Mouse (Mus musculus) gonadal fat pad, adult 2 months (tissue): Measurements from ENCODE around the gene Pla2g4e. TPM values are rescaled to one million over a fixed set of nuclear protein-coding genes. Genes with fewer than 3 reads are reported as not detected.

Experiments
- DNase-seq: peaks from one replicate; pipeline ENCODE4 v3.0.0-alpha.2; 2012; ENCODE audit warnings: low read depth
- polyA plus RNA-seq: library from polyadenylated mRNA; depleted of rRNA; stranded (reverse); fragments of >200 nt; gene quantifications from 2 replicates; pipeline ENCODE4 v1.2.3, GENCODE M21; 2012

Gene Pla2g4e
- polyA plus RNA-seq, 1 experiment, result 1.5 TPM

DNA sequence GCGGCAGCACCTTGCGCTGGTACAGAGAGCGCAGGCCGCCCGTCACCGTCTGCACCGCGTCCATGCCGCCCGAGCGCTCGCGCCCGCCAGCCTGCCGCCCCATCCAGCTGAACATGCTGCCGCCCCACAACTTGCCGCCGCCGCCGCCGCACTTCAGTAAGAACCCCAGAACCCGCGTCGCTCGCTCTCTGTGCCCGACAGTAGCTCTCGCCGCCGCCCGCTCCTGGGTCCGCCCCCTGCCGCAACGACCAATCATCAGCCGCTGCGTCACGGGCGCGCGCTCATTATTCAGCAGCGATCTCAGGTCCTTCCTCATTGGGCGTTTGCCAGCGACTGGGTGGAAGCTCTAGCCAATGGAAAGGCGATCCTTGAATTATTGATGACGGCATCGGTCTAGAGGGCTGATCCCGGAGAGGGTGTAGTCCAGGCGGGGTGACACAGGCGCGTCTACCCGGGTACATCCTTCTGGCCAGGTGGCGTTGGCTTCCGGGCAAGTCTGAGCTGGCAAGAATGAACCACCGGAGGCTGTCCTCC, 90.7 kb downstream of the Pla2g4e start, which contains the start of gene Ehd4:
TSS of gene Ehd4 (minus strand) at position 246 of the 534 bp plus-strand sequence.
- DNase-seq, result peak; percentile 88

DNA sequence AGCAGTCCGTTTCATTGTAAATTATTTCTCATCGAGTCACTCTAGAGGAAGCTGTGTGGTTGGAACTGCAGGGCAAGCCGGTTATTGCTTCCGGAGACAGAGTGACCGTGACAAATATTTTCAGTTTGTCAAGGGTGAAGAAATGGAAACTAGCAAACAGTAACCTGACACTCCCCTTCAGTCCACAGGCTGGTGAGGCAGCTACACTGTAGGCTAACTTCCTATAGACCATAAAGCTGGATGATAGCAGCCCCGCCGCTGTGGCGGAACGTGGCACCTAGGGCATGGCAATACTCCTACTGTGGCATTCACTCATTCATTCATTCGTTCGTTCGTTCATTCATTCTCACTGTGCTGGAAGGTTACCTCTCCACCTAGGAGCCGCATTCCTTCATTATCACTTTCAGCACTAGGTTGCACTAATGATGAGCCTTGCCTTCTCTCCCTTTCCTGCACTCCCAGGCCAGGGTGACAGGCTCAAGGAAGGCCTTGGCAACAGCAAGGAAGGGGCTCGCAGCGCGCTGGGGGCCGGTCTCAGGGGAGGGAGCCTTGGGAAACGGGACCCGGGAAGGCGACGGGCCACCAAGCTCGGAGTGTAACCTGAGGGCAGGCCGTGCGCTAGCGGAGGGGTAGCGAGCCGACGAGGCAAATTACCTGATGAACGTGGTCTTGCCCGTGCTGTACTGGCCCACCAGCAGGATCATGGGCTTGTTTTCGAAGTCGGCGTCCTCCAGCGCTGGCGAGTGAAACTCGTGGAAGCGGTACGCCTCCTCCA, 91.4 kb downstream of the Pla2g4e start:
- DNase-seq, result no peak

DNA sequence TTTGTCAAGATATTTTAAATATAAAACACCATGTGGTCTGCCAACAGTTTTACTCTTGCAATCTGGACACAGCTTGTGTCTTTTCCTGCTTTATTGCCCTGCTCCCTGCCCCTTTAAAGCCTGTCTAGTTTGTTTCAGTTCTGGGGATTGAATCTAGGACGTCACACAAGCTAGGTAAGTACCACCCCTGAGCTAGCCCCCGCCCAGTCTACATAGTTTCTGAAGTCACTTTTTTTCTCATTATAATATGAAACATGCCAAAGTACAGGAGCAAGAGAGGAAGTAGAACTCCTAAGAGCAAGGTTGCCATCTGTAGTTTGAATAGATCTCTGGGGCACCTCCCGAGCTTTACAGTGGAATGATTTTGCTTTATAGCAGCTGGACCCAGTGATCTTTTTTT, 94.6 kb downstream of the Pla2g4e start:
- DNase-seq, result no peak

DNA sequence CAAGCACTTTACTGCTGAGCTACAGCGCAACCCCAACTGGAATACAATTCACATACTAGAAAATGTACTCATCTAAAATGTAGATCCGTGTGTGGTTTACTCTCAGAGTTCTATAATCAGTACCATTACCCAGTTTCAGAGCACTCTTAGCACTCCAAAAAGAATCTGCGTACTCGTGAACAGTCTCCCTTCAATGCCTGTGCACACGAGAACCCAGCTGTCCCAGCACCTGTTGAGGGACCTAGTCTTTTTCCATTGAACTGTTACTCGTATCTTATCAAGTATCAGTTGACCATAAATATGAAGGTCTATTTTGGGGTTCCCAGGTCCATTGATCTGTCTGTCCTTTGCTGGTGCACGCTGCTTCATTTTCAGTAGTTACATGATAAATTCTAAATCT, 95.5 kb downstream of the Pla2g4e start:
- no peak for DNase-seq

DNA sequence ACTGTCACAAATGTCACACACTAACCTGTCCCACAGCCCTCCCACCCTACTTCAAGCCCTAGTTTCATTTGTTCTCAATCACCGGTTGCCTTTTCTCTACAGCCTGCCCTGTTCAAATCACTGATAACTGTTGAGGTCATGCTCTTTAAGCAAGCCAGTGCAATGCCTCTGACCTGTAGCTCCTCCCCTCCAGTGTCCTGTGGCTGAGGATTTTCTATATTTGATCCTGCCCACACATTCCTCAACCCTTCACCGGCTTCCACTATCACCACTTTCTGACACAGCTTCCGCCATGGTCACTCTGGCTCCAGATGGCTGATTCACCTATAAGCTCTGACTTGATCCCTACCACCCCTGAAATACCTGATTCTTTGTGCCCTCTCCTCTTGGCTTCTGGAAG, 97.1 kb downstream of the Pla2g4e start:
- no peak for DNase-seq

DNA sequence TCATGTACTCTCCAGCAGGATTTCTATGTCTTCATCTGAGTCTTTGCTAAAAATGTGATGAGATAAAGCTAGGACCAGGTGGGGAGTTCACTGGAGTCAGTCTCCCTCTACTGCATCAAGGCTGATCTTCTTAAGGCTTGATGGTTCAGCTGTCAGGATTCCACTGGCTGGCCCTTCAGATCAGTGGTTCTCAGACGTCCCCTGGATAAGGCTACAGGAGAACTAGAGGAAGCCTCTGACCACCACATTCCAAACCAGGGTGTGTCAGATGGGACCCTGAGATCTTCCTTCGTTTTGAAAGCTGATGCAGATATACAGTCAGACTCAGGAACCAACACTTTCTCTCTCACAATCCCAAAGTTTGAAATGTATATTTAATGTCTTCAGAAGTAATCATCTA, 97.8 kb downstream of the Pla2g4e start:
- DNase-seq, result no peak

DNA sequence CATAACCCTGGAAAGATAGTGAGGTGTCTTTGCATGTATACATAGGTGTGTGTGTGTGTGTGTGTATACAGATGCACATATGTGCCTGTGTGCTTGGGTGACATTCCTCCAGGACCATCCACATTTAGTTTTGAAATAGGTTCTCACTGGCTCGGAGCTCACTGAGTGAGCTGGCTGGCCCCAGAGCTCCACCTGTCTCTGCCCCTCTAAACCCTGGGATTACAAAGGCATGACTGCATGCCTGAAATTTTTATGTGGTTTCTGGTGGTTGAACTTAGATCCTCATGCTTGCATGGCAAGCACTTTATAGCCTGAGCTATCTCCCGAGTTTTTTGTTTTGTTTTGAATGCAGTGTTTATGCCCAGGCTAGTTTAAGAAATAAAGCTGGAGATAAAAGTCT, 98.6 kb downstream of the Pla2g4e start:
- DNase-seq, result no peak

DNA sequence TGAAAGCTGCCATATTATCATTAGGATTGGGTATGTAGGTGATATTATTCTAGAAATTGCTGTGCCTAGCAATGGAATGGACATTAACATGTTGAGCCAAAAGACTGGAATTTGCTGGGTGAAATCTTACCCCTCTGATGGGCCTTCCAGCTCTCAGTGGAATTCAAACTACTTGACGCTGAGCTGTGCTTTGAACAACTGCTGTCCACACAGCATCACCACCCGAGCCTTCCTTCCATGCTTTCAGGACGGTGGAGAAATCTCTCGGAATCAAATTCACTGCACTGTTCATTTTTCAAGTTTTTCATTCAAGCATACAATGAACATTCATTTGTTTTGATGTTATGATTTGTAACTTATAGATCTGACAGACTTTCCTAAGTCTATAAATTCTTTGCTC, 100.7 kb downstream of the Pla2g4e start:
- no peak for DNase-seq

DNA sequence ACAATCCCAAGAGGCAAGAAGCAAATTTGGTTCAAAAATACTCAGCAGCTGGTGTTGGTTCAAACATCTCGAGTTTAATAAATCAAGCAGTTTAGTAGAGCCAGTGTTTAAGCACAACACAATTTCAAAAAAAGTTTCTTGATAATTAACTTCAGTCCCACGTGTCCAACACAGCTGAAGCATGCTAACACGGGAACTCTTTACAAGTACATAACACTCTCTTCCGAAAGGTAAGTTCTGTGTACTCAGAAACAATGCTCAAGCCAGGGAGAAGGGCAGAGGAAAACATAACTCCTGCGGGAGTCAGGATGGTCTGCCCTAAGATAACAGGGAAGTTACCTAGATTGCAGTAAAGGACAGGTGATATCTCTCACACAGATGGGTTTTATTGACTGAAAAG, 102.8 kb downstream of the Pla2g4e start:
- DNase-seq, result no peak

DNA sequence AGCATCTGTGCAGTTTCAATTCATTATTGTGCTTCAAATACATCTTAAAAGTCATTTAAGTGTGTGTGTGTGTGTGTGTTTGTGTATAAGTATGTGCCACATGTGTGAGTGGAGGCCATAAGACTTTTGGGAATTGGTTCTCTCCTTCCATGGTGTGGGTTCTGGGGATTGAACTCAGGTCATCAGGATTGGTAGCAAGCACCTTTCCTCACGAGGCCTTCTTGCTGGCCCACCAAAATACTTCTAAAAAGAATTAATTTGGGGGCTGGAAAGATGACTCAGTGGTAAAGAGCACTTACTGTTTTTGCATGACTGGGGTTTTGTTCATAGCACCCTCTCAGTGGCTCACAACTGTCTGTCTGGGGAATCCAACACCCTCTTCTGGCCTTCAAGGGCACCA, 103.5 kb downstream of the Pla2g4e start:
- no peak for DNase-seq

DNA sequence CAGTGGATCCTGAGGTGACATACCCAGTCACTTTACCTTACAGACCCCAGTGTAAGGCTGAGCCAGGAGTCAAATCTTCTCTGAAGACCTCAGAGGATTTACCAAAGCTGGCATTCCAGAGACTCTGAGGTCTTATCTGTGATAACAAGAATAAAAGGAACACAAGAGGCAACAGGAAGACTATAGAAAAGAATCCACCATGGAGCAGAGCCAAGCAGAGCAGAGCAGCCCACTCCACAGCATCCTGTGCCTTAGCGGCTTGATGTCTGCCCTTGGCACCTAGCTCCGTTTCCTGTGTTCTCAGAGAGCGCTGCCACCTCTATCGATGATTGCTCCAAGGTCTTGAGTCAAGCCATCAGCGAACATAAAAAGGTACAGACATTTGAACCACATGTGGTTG, 104.8 kb downstream of the Pla2g4e start:
- DNase-seq, result no peak

DNA sequence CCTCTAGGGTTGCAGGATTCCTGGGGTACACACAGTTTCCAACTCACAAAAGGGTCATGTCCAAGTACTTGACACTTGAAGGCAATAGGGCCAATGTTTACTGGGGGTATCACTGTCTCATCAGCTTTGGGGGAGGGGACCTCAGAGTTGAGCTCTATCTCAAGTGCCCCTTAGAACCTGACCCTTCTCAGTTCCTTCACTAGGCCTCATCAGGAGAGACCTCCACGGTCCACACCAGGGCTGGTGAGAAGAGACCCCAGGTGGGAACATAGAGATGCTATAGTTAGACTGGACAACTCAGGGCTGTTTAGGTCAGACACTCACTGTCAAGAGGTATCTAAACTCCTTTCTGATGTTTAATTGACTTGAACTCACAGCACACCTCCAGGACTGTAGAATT, 106.0 kb downstream of the Pla2g4e start:
- no peak for DNase-seq

DNA sequence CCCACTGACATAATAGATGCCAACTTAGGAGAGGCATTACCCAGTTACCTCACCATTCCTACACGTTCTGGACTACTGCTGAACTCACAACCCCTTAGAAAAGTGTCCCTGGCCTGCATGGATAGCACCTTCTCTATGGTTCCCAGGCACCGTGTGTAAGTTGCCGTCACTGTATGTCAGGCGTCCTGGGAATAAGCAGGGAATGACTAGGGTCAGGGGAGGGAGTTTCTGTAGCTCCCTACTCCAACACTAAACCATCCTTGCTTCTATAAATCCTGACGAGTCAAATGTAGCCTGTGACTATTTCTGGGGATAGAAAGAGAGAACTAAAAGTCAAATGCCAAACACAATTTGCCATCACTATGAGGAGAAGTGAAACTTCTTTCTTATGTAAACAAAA, 107.9 kb downstream of the Pla2g4e start:
- DNase-seq, result no peak

DNA sequence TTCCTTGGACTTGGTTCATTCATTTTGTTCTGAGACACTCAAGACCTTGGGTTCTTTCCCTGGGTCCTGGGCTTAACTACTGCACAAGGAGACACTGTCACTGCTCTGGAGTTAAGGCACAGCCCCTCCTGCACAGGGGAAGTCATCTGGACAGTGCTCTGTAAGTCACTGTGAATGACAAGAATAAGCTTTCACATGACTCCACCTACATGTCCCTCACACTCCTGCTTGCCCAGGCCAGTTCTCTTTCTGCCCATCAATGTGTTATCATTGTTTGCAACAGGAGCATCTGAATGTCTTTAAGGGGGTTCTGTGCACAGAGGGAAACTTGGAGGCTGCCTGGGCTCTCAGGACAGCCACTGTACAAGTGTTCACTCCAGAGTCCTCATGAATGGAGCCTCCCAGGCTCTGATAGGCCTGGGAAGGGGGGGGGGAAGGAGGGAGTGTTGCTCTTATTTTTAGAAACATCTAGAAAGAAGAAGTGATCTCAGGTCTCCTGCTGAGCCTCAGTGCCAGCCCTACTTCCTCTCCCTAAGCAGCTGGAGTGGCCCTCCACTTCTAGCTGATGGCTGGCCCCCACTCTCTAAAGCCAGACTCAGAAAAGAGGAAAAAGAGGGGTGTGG, 110.6 kb downstream of the Pla2g4e start:
- no peak for DNase-seq

DNA sequence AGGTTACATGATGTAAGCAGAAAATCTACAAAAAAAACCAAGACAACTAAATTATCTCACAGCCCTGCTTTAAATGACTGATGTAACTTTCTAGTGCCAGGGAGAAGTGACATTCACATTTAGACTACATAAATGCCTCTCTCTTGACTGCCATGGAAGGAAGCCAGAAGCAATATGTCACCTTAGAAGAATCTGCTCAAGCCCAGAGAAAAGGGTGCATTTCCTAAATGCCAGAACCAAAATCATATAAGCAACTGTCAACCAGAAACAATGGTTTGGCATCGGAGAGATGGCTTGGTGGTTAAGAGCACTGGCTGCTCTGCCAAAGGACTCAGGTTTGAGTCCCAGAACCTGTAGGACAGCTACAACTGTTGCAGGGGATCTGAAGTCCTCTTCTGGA, 113.3 kb downstream of the Pla2g4e start:
- DNase-seq, result no peak

DNA sequence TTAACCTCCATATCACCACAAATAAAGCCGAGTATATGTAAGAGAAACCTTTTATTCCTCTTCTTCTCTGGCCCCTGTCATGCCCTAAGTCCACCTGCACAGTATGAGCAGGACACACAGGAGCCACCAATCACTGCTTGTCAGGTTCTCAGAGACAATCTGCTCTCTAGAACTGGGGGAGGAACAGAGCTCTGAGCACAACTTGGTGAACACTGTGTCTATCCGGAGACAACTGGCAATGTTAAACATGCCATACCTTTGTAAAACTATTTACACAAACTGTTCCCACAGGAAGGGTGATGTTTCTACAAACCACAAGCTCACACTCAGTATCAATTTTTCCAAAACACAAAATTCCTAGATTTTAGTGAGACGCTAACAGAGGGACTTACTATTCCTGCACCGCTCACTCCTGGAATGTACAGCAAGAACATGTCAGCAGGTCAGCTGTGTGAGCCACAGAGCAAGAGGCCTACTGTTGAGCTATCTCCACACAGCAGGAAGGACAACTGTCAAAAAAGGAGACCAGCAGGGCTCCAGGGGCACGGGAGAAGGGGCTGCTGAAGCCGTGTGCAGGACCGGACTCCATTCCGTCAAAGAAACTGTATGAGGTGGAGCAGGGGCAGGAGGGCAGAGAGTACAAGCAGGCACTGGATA, 115.8 kb downstream of the Pla2g4e start:
- DNase-seq, result no peak

DNA sequence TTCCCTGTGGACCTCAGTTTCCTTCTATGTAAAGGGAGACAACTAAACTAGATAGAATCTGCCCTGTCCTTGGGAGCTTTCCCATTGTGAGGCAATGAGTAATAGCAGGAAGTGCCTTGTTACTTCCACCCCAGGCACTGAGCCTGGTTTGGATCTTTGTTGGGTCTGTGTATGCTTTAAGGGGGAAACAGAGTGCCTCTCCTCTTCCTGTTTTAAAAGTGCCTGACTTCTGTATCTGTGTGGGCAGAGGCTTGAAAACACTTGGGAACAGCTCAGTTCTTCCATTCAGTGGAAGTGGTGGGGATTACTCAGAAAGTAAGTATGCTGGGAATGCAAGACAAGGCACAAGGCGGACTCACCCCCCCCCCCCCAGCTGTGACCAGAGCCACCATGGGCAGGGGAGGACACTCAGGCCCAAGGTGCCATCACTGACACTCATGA, 116.5 kb downstream of the Pla2g4e start:
- no peak for DNase-seq

DNA sequence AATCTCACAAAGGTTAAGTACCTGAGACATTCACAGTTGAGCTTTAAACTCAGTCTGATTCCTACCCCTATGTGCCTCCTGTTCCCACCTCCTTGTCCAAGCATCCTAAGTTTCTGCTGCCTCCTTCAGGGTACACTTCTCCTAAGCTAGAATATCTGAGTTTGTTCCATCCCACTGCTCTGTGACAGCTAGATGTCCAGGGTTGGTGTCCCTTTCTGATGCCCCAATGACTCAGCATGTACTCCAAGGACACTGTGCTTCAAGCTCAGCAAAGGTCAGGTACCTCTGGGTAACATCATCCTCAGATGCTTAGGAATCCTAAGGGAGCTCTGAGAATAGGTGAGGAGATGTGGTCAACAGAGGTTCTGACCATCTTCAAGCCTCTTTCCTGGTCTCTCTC, 117.1 kb downstream of the Pla2g4e start:
- no peak for DNase-seq

DNA sequence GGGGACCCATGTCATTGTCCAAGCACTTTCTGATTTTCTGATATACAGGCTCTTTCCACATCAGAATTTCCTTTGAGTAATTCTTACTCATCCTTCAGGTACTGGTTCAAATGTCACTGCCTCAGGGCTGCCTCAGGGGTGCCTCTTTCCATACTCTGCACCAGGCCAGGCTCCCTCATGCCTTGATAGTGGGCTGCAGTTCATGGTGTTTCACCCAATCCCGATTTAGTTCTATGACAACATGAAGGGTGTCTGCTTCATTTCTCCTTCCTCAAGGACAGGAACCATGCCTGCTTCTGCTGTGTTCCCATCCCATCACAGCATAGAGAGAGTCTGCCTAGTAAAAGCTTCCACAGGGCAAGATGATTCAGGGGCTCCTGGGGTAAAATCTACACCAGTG, 118.2 kb downstream of the Pla2g4e start:
- no peak for DNase-seq

DNA sequence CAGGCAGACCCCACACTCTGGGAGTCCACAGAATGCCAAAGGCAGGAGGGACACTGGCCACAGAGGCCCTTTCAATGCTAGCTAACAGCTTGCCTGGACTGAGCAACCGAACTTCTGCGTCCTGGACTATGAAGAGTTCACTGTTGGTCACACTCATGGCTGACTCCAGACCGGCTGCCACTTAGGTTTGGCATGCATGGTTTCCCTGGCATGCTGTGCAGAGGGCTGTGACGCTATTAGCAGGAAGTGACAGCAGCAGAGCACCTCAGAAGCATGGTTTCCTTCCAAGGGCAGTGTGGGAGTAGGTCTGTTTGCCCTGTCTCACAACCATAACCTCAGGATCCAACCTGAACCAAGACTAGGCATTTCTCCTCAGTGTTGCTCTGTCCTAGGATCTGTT, 118.7 kb downstream of the Pla2g4e start:
- DNase-seq, result no peak

DNA sequence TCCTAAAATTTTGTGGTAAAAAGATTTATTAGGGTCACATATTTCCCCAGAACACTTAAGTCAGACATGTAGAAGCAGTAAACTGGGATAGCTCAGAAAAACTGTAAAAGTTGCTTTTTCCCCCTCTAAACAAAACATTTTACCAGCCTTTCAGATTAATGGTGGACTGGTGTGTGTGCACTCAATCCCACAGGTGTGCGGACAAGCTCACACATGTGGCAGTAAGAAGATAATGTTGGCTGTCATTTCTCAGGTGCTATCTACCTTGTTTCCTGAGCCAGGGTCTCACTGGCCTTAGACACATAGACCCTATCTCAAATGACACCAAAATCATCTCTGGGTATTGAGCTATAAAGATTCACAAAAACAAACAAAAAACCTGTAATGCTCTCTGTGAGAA, 119.7 kb downstream of the Pla2g4e start:
- no peak for DNase-seq

DNA sequence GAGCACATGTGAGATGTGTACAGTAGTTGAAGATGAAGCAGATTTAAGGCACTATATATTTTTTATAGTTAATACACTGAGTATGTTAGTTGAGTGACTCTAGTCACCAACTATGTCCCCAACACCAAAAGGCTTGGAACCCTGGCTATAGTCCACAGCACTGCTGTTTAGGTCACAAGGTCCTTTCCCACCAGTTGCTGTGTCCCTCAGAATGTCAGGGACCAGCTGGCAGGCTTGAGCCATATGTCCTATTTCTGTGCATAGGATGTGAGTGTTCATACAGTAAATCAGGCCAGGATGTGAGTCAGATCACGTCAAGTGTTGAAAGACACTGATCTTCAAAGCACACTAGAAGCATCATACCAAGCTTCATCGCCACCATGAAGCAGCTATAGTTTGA, 120.2 kb downstream of the Pla2g4e start:
- DNase-seq, result no peak

DNA sequence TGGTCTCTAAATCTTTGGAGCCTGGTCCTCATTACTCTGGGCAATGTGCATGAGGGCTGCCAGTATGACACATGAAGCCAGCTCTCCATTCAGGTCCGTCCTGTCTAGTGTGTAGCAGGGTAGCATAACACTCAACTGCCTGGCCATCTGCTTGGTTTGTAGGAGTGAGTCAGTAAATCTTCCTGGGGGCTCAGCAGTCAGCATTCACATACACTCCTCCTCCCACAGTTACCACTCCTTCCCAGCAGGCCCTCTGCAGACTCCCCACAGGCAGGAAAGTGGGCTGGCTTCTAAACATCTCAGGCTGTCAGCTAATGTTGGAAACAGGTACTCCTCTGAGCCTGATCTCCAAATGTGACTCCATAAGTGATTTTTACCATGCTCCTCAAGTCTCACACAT, 121.0 kb downstream of the Pla2g4e start:
- DNase-seq, result no peak
